Mouse (Mus musculus): ENCODE results near the gene Dnttip1.

- TF ChIP-seq EP300 (IDR thresholded peaks at IDR 0.05; ENCODE audit: low read depth) (no peak), CTCF (IDR thresholded peaks at IDR 0.05; ENCODE audit: low read depth) (no peak)
Observed at GRCm38 (mm10) chr2:164735446-164735845, 10.3 kb upstream of the Dnttip1 start.

All from liver, embryonic 14.5 days (tissue).